Mouse (Mus musculus): Measurements from ENCODE around the gene Zfp94.

Zfp94 gene

DNA sequence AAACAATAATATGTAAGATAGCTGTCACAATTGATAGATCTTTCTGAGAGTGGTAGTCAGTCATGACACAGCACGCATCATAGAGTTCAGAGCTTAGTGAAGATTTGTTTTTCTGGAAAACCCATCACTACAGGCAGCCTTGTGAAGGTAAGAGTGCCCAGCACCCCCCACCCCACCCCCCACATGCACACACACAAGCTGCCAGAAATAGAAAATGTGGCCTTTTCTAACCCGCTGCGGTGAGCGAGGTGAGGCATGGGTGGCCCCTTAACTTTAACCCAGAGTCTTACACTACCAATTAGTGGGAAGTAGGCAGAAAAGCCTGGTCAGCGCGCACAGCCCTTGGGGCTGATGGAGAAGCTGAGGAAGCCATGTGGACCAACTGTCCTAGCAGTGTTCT lies 45.3 kb downstream of the Zfp94 start:
- no peak for DNase-seq

DNA sequence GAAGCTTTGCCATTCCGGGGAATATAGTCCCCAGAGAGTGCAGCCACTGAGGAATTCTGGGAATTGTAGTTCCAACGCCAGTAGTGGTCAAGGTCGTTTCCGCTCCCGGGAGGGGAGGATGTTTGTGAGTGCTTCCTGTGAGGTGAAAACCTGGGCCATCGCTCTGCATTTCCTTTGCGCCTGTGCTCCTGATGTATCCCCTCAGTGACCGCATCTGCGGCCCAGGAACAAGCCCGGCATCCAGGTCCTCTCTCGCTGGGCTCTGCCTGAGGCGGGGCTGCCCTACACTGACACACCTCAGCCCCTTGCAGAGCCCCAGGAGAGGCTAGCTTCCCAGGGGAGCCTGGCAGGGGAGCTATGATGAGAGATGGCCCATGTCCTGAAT lies 46.2 kb downstream of the Zfp94 start, which contains the start of gene Zfp93:
Gene Zfp93, plus strand, starts transcription at position 133 of the 385 bp plus-strand sequence.
- peak; percentile 93 for DNase-seq

DNA sequence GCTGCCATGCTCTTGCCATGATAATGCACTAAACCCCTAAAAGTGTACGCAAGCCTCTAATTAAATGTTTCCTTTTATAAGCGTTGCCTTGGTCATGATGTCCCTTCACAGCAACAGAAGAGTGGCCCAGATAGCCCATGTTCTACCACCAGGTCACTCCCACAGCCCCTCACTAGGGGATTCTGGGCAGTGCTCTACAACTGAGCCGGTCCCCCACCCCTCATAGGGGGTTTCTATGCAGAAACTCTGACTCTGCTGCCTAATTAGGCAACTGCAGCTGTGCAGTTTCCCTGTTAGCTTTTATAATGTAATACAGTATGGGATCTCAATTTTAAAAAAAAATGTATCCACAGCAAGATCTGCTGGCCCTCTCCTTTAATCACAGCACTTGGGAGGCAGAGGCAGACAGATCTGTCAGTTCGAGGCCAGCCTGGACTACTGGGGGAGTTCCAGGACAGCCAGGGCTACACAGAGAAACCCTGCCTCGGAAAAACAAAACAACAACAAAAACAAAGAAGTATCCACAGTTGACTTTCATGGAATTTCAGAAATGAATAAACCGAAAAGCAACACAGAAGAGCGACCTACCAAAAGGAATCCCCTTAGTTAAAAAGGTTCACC lies 46.7 kb downstream of the Zfp94 start:
- peak; percentile 38 for DNase-seq

DNA sequence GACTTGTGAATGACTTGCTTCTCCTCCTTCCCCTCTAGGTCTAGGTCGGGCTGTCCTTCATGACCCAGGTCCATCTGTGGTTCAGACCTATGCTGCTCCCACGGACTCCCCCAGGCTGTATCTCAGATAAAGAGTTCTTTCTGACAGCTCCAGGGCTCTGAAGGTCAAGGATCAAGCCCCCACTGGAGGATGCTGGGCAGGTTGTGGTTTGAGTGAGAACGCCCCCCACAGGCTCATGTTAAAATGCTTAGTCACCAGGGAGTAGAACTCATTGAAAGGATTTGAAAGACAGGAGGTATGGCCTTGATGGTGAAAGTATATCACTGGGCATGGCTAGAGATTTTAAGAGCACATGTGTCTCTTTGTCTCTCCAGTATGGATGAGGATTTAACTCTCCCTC lies 47.2 kb downstream of the Zfp94 start:
- peak; percentile 48 for DNase-seq

DNA sequence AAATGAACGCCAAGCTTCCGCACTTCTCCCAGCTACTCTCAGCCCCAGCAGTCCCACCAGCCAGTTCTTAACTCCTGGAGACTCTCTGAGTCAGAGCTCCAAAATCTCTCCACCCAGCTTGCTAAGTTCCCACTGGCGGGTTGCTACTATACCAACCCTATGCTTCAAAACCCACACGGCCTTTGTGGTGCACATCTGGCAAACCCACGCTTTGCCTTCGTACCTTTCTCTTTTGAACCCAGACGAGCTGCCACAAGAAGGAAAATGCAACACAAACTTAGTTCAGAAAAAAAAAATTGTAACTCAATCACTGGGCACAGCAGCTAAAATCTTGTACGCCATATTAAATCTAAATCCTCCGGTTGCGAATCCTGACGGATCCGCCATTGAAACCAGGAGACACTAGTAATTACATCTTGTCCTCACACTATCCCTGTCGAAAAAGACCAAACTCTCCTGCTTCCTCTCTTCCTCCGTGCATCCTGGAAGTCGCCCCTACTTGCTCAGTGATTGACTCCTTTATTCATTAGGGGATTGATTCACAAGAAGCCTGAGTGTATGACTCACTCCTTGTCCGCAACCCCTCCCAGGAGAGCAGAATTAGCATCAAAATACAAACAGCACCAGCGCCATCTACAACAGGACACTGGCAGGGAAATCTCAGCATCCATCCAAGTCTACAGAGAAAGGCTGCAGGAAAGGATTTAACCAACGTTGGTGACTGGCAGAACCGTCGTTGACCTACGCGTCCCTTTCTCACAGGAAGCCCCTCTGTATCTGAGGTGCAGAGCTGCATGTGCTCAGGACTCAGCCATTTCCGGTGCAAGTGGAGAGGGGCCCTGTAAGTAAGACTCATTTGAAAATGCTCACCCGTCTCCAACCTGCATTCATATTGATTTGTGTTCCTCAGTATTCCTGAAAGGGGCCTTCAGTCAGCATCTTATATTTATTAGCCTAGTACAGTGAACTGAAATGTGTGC lies 48.0 kb downstream of the Zfp94 start:
- no peak for DNase-seq

DNA sequence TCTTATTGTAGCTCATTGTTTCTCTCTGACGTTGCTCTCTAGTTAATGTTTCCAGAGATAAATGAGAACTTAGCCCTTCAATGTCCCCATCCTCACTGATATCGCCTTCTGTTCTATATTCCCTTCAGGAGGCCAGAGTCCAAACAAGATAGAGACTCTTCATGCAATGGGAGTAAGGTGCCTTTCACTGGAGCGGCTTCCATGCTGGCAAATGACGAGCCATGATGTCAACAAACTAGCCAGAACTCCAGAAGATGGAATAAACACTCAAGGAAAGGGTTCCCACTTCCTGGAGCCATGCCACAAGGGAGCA lies 56.5 kb downstream of the Zfp94 start:
- no peak for DNase-seq

DNA sequence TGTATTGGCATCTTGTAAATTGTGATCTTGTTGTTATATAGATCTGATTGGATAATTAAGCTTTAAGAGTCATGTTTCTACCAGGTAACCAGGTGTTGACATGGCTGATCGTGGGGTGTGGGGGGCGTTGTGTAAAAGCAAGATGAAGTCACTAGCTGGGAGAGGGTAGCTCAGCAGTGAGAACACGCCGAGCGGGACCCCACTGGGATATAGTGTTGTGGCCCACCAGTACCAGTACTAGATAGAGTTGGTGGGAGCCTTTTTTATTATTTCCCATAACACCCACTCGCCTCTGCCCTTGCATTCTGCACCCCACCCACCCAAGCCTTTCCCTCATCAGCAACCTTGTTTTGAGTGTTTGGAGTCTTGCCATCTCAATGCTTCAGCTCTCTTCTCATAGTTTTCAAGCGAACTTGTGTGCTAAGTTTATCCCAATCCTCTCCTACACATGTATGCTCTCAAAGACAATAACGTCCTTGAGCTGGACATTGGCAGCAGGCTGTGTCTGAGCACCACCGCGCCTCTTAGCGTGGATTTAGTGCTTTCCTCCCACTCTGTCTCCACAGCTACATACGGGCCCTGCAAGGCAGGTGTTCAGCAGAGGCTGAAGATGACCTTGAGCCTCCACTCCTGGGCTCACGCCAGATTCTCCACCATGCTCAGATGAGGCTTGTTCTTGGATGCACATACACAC lies 57.0 kb downstream of the Zfp94 start:
- no peak for DNase-seq

DNA sequence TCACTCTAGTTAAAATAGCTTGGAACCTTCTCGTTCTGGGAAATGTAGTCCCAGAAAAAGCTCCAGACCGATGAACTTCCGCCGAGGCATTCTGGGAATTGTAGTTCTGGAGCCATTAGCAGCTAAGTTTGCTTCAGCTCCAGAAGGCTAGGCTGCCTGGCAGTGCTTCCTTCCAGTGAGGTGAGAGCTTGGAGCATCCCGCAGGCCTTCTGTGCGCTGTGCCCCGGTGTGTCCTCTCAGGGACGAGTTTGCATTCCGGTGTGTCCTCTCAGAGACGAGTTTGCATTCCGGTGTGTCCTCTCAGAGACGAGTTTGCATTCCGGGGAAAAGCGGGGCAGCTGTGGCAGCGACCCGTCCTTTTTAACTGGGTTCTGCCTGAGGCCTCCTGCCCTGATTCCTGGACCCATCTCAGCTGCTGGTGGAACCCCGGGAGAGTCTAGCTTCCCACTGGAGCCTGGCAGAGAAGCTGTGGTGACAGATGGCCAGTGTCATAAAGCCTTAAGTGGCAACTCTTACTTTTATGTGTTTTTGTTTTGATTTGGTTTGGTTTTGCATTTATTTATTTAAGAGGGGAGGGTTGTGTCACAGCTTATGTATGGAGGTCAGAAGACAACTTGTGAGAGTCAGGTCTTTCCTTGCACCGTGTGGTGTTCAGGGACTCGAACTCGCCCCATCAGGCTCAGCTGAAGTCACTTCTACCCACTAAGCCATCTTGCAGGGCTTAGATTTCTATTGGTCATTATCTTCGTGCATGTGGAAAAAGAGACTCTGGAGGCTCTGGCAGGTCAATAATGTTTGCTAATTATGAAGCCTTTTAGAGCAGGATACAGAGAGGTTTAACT lies 61.6 kb downstream of the Zfp94 start, which contains the start of gene Zfp108:
Gene Zfp108, plus strand, starts transcription at position 162 of the 842 bp plus-strand sequence.
- DNase-seq: peak; percentile 94

DNA sequence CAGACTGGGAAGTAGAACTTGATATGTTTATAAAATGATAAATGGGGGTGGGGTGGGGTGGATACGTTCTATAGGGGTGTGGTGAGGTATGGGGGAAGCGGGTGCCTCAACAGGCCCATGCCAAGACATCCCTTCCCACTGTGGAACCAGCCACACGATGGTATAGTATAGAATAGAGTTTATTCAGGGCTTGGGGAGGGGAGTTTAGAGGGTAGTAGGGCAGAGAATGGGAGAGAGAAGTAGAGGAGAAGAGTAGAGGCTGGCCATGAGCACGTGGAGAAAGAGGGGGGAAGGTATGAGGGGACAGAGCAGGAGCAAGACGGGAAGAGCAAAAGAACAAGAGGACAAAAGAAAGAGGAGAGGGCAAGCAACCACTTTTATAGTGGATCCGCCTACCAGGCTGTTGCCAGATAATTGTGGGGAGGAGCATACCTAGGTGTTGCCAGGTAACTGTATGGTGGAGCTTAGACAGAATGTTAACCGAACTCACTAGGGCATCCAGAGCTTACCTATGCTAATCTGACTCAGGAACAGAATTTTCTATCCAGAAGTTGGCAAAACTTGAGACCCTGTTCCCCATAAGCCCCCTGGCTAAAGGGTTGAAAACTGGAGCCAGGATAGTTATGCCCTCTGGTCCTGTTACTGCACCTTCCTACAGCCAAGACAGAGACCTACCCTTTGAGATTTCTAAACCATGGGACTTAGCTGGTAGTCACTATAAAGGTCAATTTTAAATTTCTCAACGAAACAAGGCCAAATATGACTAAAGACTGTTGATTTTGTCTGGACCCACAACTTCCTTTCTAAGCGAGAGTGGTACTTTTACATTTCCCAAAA lies 62.5 kb downstream of the Zfp94 start:
- DNase-seq: no peak
